Mouse (Mus musculus): ENCODE results near the gene Nrip1.

The Nrip1 gene

DNA sequence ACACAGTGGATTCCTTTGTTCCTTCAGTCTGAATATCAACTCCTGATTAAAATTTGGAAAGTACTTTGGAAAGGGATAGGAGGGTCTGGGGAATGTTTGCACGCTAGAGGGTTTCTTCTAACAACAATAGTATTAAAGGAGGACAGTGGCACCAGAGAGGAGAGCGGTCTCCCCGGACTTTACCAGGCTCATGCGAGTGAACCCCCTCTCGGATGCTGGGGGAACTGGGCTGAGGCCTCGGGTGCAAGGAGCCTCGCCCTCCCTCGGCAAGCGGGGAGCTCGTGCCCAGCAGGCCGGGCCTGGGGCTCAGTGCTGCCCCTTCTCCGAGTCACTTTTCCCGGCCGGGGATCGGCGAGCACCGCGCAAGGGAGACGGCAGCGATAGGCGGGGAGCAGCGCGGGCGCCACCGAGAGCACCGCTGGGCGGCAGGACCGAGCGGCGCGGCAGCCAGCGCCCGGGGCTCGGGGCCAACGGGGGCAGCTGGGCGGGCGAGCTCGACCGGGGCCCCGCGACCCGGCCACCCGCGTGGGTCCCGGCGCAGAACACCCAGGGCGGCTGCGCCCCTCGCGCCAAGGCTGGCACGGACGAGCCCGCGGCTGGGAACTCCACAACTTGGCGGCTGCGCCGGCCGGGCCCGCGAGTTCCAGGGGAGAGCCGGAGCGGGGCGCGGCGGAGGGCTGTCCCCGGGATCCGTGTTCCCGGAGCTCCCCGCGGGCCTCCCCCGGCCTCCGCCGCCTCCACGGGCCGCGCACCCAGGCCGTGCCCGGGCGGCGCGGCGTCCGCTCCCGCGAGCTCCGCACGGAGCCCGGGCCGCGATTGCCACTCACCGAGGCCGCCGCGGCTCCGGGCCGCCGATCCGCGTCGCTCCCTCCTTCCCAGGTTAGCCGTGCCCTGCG lies 1.3 kb downstream of the Nrip1 start:
- in situ Hi-C loops (cut with MseI, MboI): no loop called here

DNA sequence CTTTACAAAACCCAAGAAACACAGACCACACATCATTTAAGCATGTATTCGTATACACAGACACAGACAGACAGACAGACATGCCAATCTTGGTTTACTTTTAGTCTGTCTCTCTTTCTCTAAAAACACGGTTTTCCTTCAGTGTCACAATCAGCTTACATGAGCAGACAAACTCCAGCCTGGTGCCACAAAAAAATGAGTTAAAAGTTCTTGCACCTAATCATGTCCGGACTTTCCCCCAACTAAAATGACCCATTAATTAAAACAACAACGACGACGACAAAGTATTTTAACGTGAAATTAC lies 2.1 kb downstream of the Nrip1 start:
- in situ Hi-C loops (cut with MseI, MboI): no loop called here

DNA sequence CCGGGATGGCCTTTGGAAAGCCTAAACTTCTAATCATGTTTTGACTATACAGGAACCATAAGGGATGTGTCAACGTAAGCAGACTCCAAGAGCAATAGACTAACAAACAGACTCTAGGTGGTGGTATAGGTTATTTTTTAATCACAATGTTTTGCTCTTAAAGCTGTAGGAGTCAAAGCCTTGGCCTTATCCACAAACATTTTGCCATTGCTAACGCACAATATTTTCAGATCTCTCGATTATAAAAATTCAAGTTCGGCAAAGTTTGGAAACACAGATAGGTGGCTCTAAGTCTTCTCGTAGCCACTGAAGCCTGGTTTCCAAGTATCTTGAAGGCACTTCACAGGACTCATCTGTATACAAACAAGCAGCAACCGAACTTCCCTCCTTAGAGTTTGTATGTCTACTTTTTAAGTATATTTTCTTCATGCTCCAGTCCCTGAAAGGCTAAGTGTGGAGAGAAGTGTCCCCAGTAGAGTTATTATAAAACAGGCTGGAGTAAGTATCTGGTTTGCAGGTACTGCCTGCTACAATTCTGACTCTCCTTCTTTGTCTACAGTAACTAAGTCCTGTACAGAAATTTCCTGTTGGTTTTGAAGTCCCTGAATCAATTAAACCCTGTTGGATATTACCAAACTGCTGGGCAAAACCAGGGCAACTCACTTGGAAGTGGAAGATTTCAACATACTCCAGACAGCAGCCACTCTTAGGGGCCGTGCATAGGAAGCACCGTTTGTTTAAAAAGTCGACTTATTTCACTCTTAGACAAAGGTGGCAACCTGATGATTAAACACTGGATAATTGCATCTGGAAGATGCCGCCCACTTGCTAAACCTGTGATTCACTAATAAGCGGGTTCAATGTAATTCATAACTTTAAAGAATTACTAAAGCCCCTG lies 2.7 kb downstream of the Nrip1 start:
- in situ Hi-C loops (cut with MseI, MboI): no loop called here

DNA sequence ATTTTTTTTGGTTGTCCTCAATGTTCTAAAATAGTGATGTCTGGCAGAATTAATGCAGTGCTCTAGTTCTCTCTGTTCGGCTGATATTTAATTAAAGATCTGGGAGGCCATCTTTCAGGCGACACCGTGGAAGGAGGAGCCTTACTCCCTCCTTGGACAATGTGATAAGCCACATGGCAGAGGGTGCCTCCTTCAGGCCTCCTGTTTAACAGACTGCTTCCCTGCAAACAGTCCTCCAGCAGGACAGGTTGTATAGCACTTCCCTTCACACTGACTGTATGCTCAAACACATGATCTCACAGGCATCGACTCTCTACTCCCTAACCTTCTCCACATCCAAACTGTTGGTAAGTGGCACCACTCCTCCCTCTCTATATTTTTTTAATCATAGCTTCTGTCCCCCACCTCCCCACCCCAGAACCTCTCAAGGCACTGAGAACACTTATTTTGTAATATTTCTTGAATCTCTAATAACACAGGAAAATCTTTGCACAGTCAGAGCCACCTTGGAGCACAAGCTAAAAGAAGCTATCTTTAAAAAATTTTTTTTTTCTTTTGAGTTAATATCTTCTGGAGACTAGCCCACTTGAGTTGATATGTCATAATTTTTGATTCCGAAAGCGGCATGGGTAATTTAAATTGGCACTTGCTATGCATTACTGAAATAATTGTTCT lies 3.4 kb downstream of the Nrip1 start:
- in situ Hi-C loops (cut with MseI, MboI): no loop called here

DNA sequence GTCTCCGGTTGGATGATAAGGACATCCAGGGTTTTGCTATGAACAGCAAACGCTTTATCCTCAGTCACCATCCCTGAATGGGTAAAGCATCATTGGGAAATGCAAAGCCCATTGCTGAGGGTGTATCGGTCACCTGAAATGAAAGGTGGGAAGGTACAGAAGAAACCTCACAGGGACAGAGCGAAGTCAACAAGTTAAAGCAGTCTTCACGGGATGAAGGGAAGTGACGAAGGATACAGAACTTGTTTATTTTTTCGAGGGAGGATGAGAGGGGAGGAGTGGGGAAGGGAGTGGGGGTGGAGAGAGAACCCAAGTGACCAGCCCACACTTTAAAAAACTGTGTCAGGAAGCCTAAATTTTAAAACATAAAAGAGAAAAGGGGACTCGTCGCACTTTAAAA lies 4.4 kb downstream of the Nrip1 start:
- in situ Hi-C loops (cut with MseI, MboI): no loop called here

DNA sequence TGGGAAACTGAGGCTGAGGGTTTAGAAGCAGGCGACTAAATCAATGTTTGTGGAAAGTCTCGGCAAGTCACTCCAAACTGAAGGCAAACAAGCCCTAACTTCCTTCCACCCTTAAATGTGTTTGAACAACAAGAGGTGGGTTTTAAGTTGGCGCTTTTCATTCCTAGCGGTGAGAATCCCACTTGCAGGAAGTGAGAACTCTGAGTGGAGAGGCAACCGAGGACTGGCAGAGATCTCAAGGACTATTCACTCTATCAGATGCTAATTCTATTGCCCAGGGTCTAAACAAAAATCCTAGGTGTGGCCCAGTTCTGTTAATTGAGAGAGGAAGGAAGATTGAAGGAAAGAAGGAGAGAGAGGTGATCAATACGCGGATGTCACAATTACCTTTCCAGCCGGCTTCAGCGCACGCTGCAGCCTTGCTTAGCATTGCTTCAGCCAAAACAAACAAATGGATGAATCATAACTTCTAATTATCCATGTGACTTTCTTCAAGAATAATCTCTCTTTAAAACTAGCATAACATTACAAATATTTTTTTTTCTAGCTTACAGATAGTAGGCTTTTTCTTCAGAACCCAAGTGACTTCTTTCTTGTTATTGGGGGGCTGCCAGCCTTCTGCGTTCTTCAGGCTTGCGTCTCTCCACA lies 6.2 kb downstream of the Nrip1 start:
- in situ Hi-C loops (cut with MseI, MboI): no loop called here

- in situ Hi-C loops (cut with MseI, MboI): no loop called here
These were observed 7.7 kb downstream of the Nrip1 start for GRCm38 (mm10) chr16:76365790-76366406.

GRCm38 (mm10) chr16:76365237-76365636 lies 8.4 kb downstream of the Nrip1 start:
- in situ Hi-C loops (cut with MseI, MboI): no loop called here

DNA sequence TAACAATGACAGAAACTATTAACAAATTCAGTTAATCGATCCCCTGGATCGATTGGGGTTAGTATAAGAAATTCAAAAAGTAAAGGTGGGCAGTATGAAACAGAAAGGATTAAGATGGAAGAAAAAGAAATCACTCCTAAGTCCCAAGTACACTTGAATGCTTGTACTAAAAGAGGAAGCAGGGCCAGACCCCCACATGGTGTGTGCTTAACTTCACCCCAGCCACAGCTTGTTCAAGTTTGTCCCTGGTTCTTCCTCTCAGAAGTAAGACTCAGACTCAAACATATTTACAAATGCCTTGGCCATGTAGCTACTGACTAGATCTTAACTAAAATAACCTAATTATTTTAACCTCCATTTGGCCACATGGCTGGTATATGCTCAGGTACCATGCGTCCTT lies 10.0 kb downstream of the Nrip1 start:
- in situ Hi-C loops (cut with MseI, MboI): no loop called here

DNA sequence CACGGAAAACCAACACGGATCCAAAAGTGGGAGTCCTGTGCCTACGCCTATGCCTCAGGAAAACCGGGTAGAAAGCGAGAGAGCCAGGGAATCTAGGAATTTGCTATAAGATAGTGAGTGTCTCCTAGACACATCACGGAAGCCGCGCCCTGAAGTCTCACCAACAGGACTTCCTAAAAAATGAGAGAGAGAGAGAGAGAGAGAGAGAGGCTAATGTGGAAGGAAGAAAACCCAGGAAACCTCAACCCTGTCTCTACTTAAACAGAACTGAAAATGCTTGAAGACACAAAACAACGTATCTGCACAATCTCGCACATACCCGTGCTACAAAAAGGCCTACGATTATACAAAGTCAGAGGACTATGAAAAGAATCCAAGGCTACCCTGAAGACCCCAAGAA lies 10.6 kb downstream of the Nrip1 start:
- in situ Hi-C loops (cut with MseI, MboI): no loop called here

DNA sequence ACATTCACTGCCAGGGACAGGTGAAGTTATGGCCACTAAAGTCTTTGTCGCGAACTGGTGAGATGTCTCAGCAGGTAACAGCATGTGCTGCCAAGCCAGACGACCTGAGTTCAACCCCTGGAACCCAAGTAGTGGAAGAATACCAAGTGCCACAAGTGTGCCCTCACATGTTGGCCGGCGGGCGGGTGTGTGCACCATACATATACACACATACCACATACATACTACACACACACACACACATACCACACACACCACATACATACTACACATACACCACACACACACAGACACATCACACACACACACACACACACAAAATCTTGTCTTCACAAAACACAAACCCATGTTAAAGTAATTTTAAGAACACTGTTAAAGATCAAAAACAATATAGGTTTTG lies 13.2 kb downstream of the Nrip1 start:
- in situ Hi-C loops (cut with MseI, MboI): no loop called here

GRCm38 (mm10) chr16:76358757-76359156 lies 14.9 kb downstream of the Nrip1 start:
- in situ Hi-C loops (cut with MseI, MboI): no loop called here

DNA sequence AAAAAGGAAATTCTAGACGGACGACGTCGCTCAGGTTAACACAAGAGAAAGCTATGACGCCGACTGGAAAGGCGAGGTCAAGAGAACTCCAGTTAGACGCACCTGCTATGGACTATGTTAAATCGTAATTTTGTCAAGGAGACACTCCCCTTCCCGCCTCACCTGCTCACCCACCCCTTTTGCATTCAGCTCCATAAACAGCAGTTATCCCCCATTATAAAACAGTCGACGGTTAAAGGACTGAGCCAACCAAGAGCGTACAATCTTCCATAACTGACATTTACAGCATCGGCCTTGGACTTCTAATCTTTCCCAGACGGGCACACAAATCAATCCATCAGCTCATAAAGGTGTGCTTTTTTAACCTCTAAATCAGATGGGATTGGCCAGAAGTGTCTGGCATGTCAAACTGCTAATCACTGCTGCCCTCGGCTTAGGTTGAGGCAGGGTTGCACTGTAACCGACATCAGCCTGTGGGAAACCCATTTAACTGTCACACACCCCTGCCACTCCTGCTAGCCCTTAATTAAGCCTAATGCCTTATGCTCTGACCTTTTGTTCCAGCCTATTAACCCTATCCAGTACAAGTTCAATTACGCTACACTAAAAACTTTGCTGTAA lies 15.4 kb downstream of the Nrip1 start:
- in situ Hi-C loops (cut with MseI, MboI): no loop called here

GRCm38 (mm10) chr16:76357155-76357554 lies 16.5 kb downstream of the Nrip1 start:
- in situ Hi-C loops (cut with MseI, MboI): no loop called here

DNA sequence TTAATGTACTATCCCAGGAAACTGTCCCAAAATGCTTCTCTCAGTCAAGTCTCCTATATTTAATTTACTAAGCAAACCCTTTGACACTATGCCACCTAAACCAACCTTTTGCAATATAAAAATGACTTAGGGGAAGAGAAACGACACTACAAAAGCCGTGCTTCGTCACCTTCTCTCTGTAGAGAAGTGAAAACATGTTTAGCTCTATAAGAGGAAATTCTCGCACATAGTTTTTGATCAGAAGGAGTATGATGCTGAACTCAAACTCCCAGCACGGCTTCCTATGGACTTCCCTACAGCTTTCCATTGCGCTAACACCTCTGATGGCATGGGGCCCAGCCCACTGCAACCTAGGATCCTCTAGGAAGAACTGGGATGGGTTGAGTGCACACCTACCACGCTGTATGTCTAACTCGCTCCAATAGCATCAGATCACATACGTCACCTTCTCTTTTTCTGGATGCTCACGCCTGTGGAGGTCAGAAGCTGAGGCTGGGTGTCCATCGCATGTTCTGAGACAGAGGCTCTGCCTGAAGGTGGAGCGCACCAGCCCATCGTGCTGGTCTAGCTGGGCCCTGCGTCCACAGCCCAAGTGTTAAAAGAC lies 17.6 kb downstream of the Nrip1 start:
- in situ Hi-C loops (cut with MseI, MboI): no loop called here

DNA sequence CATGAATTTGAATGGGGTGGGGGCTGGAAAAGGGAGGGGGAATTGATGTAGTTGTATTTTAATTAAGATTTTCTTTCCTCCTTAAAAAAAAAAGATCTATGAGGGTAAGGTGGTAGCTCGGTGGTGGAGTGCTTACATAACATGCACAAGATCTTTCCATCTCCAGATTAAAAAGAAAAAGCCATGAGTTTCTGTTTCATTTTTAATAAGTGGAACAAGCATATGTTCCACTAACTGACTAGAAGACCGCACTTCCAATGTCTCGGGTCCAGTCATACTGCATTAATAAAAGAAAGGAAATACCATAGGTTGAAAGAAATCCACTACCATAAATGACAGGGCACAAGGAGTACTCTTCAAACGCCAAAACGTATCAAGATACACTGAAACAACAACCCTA lies 18.4 kb downstream of the Nrip1 start:
- in situ Hi-C loops (cut with MseI, MboI): no loop called here

DNA sequence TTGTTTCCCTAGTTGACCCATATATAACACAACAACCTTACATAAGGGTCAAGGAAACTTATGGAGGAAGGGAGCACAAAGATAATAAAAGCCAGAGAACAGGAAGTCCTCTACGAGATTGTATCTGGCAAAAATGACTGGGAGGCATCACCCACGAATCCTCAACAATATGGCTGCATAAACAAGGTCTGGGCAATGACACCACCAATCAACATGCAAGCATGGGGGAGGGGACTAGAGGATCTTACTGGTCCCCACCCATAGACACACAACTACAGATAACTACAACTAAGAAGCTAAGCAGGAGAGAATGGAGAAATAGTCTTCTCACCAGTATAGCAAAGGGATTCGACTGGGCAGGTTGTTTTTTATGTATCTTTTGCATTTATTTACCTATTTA lies 18.8 kb downstream of the Nrip1 start:
- in situ Hi-C loops (cut with MseI, MboI): no loop called here

DNA sequence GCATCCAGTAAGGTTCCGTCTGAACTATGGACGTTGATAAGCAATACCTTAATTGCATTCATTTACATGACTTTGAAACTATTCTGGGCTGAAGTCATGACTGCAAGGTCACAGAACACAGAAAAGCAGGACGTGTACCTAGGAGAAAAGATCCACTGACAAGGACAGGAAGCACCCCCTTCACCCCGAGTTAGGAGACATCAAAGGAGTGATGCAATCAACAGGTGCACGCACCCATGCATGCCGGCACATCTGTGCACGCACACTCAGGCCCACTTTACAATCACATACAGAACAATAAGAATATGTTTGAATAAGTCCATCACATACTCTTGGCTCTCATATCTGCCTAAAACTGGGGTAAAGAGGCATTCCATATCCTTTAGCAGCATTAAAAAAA lies 19.3 kb downstream of the Nrip1 start:
- in situ Hi-C loops (cut with MseI, MboI): no loop called here

DNA sequence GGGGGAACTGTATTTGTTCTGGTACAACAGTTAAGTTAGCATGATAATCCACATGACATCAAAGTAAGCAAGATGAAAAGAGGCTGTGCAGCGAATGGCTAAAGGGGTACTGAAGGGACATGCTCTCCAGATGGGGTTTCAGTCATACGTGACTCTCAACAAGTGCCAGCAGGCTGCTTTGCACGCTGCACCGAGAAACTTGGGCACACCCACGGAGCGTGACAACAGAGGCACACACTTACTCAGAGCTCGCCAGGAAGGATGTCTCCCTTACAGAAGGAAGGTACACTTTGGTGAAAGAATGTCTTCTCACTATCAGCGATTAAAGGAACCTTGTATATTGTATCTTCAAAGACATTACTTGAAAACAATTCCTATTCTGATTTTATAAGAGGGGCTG lies 22.7 kb downstream of the Nrip1 start:
- in situ Hi-C loops (cut with MseI, MboI): no loop called here

- in situ Hi-C loops (cut with MseI, MboI): no loop called here
These were observed 24.6 kb downstream of the Nrip1 start for GRCm38 (mm10) chr16:76349053-76349452.
